Mouse (Mus musculus) heart, embryonic 14.5 days (tissue): ENCODE measurements around the gene Stard13. TPM values are rescaled to one million over a fixed set of nuclear protein-coding genes. Genes with fewer than 3 reads are reported as not detected.

Experiments used
- ATAC-seq: fragments of 200-750 bp; cut with Nextera tagmentation; 2 replicates; pipeline ENCODE4 v1.8.0; 2017; ENCODE audit warnings: low read depth, moderate TSS enrichment; ENCODE audit not compliant: insufficient number of reproducible peaks, insufficient read depth, low FRiP score
- H3K27ac ChIP-seq, 2 experiments: fragments of 200-500 bp in 1 of 2; fragments of 300-500 bp in 1 of 2; sonication (generic) in 1 of 2; replicated peaks in 1 of 2; 2 replicates each; pipeline ENCODE4 v1.5.1; 2012 to 2014; ENCODE audit warnings: low read depth in 2 of 2, low read length in 2 of 2, control low read depth in 1 of 2, mild to moderate bottlenecking in 1 of 2, mixed read lengths in 1 of 2; ENCODE audit not compliant: control insufficient read depth in 1 of 2, insufficient read depth in 1 of 2
- H3K27me3 ChIP-seq: fragments of 300-500 bp; sonication (generic); 2 replicates; pipeline ENCODE4 v1.6.1; 2014; ENCODE audit warnings: mild to moderate bottlenecking, low read length, control low read depth; ENCODE audit not compliant: control insufficient read depth, insufficient read depth
- H3K36me3 ChIP-seq: fragments of 300-500 bp; sonication (generic); 2 replicates; pipeline ENCODE4 v1.6.1; 2014; ENCODE audit warnings: mild to moderate bottlenecking, control low read depth, low read length, mixed read lengths; ENCODE audit not compliant: control insufficient read depth, insufficient read depth
- H3K4me1 ChIP-seq, 2 experiments: fragments of 200-500 bp in 1 of 2; fragments of 300-500 bp in 1 of 2; sonication (generic) in 1 of 2; 2 replicates each; pipeline ENCODE4 v1.6.1; 2012 to 2014; ENCODE audit warnings: low read length in 2 of 2, control low read depth in 1 of 2, mixed read lengths in 1 of 2; ENCODE audit not compliant: control insufficient read depth in 2 of 2, insufficient read depth in 2 of 2
- H3K4me2 ChIP-seq: fragments of 300-500 bp; sonication (generic); 2 replicates; pipeline ENCODE4 v1.6.1; 2014; ENCODE audit warnings: mild to moderate bottlenecking, low read length
- H3K4me3 ChIP-seq, 2 experiments: fragments of 200-500 bp in 1 of 2; fragments of 300-500 bp in 1 of 2; sonication (generic) in 1 of 2; 2 replicates each; pipeline ENCODE4 v1.5.1; 2012 to 2014; ENCODE audit warnings: low read length in 2 of 2, mild to moderate bottlenecking in 2 of 2, control low read depth in 1 of 2, low read depth in 1 of 2, moderate library complexity in 1 of 2; ENCODE audit not compliant: control insufficient read depth in 1 of 2, insufficient read depth in 1 of 2
- H3K9ac ChIP-seq: fragments of 300-500 bp; sonication (generic); 2 replicates; pipeline ENCODE4 v1.6.1; 2014; ENCODE audit warnings: mild to moderate bottlenecking, low read length
- H3K9me3 ChIP-seq: fragments of 300-500 bp; sonication (generic); 2 replicates; pipeline ENCODE4 v1.6.1; 2016; ENCODE audit warnings: low read length, control low read depth; ENCODE audit not compliant: control insufficient read depth
- WGBS: fragments of 180-500 bp; shearing (Covaris S2); extraction: QIAGEN DNeasy Blood & Tissue Kit; methylation state at CpG from one replicate; pipeline ENCODE4 v1.1.7; 2014; 5-methylcytosine and 5-hydroxymethylcytosine counted together
- polyA plus RNA-seq: library from polyadenylated mRNA; unstranded; fragments of >200 nt; fragmentation: Nextera tagmentation; extraction: Ambion mirVana; gene quantifications from 2 replicates; pipeline ENCODE4 v1.2.1, GENCODE M21; 2014

The Stard13 gene
- polyA plus RNA-seq, 1 experiment from 2014 or later = 3.4 TPM

- H3K9ac ChIP-seq = no peak overlapping the region
- H3K27me3 ChIP-seq = no peaks in the 10 kb centered on the region
- H3K27ac ChIP-seq = no peak overlapping the region
- no peaks in the 10 kb centered on the region for H3K9me3 ChIP-seq
- H3K4me1 ChIP-seq = peaks cover 7 to 14% of the 10 kb centered on the region in 2 experiments
- 86% methylated on average over 5 of the region's 5 CpGs for WGBS
- ATAC-seq = no peak
- H3K4me3 ChIP-seq = no peak overlapping the region
- no peaks in the 10 kb centered on the region for H3K36me3 ChIP-seq
- H3K4me2 ChIP-seq = no peak overlapping the region
Measured at GRCm38 (mm10) chr5:151245571-151245970, 11.9 kb upstream of the Stard13 start.

DNA sequence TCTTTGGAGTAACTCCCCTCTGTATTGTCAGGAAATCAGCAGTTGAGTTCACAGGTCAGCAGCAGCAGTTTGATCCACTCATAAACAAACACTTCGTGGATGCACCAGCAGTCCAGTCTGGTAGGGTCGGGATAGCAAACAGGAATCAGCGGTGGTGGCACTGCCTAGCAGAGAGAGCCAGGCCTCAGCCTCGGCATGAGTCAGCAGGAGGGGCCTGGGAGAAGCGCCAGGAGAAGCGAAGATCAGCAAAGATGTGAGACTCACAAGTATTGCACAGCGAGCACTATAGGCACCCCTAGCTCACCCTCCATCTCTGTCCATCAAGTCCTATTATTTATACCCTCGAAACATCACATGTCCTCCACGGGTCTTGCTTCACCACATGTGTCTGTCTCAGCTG, 5.1 kb upstream of the Stard13 start:
- H3K27me3 ChIP-seq = no peaks in the 10 kb centered on the region
- no peak overlapping the region for H3K27ac ChIP-seq
- 84% methylated on average over 9 of the region's 9 CpGs for WGBS
- no peak overlapping the region for H3K4me3 ChIP-seq
- ATAC-seq = no peak
- H3K36me3 ChIP-seq = no peaks in the 10 kb centered on the region
- H3K4me2 ChIP-seq = no peak overlapping the region
- H3K4me1 ChIP-seq = no peaks in the 10 kb centered on the region
- H3K9me3 ChIP-seq = no peaks in the 10 kb centered on the region
- H3K9ac ChIP-seq = no peak overlapping the region

GRCm38 (mm10) chr5:151236411-151236810, 2.8 kb upstream of the Stard13 start:
- Histone ChIP-seq H3K36me3 (no peaks in the 10 kb centered on the region), H3K27ac (no peak overlapping the region), H3K4me3 (no peak overlapping the region), H3K27me3 (0 out of 2 replicates have a peak, but pooled peaks cover 3% of the 10 kb centered on the region), H3K4me1 (peaks cover 0 to 6% of the 10 kb centered on the region in 2 experiments; a peak in 3 of 4 replicates), H3K9ac (no peak overlapping the region), H3K4me2 (no peak overlapping the region), H3K9me3 (no peaks in the 10 kb centered on the region)
- no peak for ATAC-seq
- WGBS = 64% methylated on average over 5 of the region's 5 CpGs

GRCm38 (mm10) chr5:151232576-151233299, 898 bp downstream of the Stard13 start:
- peak overlapping the region; percentile 94 for H3K4me2 ChIP-seq
- no peaks in the 10 kb centered on the region for H3K9me3 ChIP-seq
- peak overlapping the region; percentile 49 to 63 for H3K4me3 ChIP-seq
- peaks cover 0 to 6% of the 10 kb centered on the region in 2 experiments; a peak in 3 of 4 replicates for H3K4me1 ChIP-seq
- H3K27me3 ChIP-seq = 0 out of 2 replicates have a peak, but pooled peaks cover 3% of the 10 kb centered on the region
- 19% methylated on average over 10 of the region's 13 CpGs for WGBS
- no peaks in the 10 kb centered on the region for H3K36me3 ChIP-seq
- H3K27ac ChIP-seq = no peak overlapping the region
- peak overlapping the region; percentile 75 for H3K9ac ChIP-seq
- ATAC-seq = no peak

GRCm38 (mm10) chr5:151231861-151232260, 1.8 kb downstream of the Stard13 start:
- Histone ChIP-seq H3K4me2 (no peak overlapping the region), H3K9me3 (no peaks in the 10 kb centered on the region)
- WGBS = 83% methylated on average over 7 of the region's 7 CpGs

DNA sequence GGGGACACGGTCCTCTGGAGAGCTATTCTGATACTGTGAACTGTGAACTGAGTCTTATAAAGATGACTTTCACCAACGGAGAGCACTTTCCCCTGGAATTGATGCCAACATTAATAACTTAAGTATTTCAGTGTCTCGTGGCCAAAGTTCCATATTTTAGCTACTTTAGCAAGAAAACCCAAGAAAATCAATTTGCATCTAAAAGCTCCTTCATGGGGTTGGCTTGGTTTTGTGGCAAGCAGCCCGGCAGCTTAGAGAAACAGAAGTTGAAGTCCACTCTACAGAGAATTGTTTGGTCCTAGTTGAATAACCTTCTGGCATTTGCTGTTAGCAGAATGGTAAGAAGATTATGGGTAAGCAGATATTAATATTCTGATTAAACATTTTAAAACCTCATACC, 2.2 kb downstream of the Stard13 start:
- H3K4me3 ChIP-seq = no peak overlapping the region
- ATAC-seq = no peak
- no peak overlapping the region for H3K4me2 ChIP-seq
- H3K4me1 ChIP-seq = peaks cover 0 to 6% of the 10 kb centered on the region in 2 experiments; a peak in 3 of 4 replicates
- H3K36me3 ChIP-seq = no peaks in the 10 kb centered on the region
- 0 out of 2 replicates have a peak, but pooled peaks cover 3% of the 10 kb centered on the region for H3K27me3 ChIP-seq
- H3K9ac ChIP-seq = no peak overlapping the region
- no peaks in the 10 kb centered on the region for H3K9me3 ChIP-seq
- WGBS = 77% methylated on average over 4 of the region's 4 CpGs
- no peak overlapping the region for H3K27ac ChIP-seq

More at GRCm38 (mm10) chr5:151231861-151232260, 1.8 kb downstream of the Stard13 start:
- ATAC-seq = no peak
- Histone ChIP-seq H3K27ac (no peak overlapping the region), H3K4me3 (no peak overlapping the region), H3K27me3 (0 out of 2 replicates have a peak, but pooled peaks cover 3% of the 10 kb centered on the region), H3K36me3 (no peaks in the 10 kb centered on the region), H3K4me1 (peaks cover 0 to 6% of the 10 kb centered on the region in 2 experiments; a peak in 3 of 4 replicates), H3K9ac (no peak overlapping the region)

GRCm38 (mm10) chr5:151230427-151230826, 3.2 kb downstream of the Stard13 start:
- no peak for ATAC-seq
- H3K4me1 ChIP-seq = peaks cover 0 to 6% of the 10 kb centered on the region in 2 experiments; a peak in 3 of 4 replicates
- H3K27me3 ChIP-seq = 0 out of 2 replicates have a peak, but pooled peaks cover 3% of the 10 kb centered on the region
- H3K4me3 ChIP-seq = no peak overlapping the region
- H3K36me3 ChIP-seq = no peaks in the 10 kb centered on the region
- no peak overlapping the region for H3K27ac ChIP-seq
- H3K9ac ChIP-seq = no peak overlapping the region
- no peaks in the 10 kb centered on the region for H3K9me3 ChIP-seq
- WGBS = 84% methylated on average over 4 of the region's 4 CpGs
- no peak overlapping the region for H3K4me2 ChIP-seq
